Mouse (Mus musculus) splenic B cell, adult 2 months (primary cell): Measurements from ENCODE around the gene H2-M2.
"Not testable (repeated sequence)": the region's sequence is repeated elsewhere in the genome, so short reads cannot be mapped to it uniquely, and the experiment has no call there.

Source experiments
- DNase-seq: peaks from one replicate; pipeline ENCODE4 v3.0.0-alpha.2; 2011; ENCODE audit warnings: low read depth, low spot score
- H3K27me3 ChIP-seq: 2 replicates; pipeline ENCODE4 v1.6.1; 2012; ENCODE audit warnings: mild to moderate bottlenecking, low read length, moderate library complexity, mixed read lengths; ENCODE audit not compliant: control insufficient read depth, poor library complexity, insufficient read depth, severe bottlenecking
- H3K36me3 ChIP-seq: 2 replicates; pipeline ENCODE4 v1.6.1; 2012; ENCODE audit warnings: mild to moderate bottlenecking, low read length, moderate library complexity, mixed read lengths; ENCODE audit not compliant: control insufficient read depth, poor library complexity, insufficient read depth, severe bottlenecking

H2-M2 gene

DNA sequence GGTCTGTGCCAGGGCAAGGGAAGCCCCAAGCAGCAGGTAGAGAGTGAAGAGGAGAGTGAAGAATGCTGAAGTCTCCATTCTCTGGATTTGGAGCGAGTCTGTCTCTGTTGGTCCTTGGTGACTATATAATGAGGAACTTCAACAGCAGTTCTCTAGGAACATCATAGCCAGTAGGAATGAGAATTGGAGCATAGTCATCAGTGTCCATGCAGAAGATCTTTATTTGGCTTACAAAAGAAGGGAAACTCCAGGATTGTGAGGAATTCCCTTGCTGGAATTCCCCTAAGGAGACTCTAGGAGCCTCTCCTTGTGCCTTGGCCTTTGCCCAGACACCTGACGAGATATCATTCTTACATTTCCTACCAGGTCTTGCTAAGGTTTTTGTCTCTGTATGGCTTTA, at the start of gene H2-M2:
H2-M2 (minus strand) TSS at position 101 of the 400 bp plus-strand sequence.
- no peak for DNase-seq
- H3K27me3 ChIP-seq: no peaks in the 10 kb centered on the region
- H3K36me3 ChIP-seq: no peaks in the 10 kb centered on the region

DNA sequence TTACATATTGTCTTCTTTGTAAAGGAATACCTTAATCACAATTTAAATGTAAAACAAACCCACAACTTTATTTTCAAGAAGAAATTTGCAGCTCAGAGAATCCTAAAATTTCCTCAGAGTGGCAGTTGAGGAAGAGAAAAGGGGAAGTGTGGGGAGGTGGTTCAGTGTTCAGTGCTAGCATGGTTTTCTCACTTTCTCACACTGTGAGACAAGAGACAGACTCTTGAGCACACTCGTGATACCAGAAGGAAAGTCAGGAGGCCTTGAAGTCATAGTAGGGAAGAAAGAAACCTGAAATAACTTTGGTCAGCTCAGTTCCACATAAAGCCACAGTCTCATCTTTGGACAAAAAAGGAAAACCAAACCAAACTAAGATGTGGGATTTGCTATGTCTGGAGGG, 42.1 kb upstream of the H2-M2 start:
- not testable (repeated sequence) for H3K27me3 ChIP-seq, DNase-seq, H3K36me3 ChIP-seq

DNA sequence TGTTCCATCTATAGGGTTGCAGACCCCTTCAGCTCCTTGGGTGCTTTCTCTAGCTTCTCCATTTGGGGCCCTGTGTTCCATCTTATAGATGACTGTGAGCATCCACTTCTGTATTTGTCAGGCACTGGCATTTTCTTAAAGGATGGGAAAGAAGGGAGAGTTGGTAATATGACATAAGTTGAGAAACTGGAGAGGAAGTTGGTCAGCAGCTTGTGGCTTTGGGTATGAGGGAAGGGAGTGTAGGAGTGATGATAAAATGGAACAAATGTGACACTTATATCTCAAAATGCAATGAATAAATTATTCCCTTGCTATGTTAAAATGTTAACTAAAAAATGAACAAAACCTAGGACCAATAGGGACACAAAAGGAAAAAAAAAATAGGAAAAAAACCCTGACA, 41.3 kb upstream of the H2-M2 start:
- not testable (repeated sequence) for H3K36me3 ChIP-seq, DNase-seq, H3K27me3 ChIP-seq

DNA sequence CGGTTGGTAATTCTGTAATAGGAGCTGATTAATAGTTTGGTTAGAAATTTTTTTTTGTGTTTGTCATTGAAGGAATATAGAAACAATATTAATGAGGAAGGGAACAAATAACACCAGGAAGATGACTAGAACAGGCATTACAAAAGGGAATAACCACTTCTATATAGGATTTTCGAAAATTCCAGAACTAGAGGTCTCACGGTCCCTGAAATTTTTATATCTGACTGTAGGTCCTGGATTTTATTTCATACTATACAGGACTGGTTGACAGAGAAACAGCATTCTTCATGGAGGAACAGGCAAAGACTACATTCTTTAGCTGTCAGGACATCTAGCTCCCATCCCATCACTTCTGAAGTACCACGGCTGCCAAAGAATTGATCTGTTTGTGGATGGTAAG, 24.4 kb upstream of the H2-M2 start, which contains the start of gene Olfr111:
Olfr111 (plus strand) TSS at position 301 of the 400 bp plus-strand sequence.
- H3K27me3 ChIP-seq: no peaks in the 10 kb centered on the region
- H3K36me3 ChIP-seq: no peaks in the 10 kb centered on the region
- no peak for DNase-seq

DNA sequence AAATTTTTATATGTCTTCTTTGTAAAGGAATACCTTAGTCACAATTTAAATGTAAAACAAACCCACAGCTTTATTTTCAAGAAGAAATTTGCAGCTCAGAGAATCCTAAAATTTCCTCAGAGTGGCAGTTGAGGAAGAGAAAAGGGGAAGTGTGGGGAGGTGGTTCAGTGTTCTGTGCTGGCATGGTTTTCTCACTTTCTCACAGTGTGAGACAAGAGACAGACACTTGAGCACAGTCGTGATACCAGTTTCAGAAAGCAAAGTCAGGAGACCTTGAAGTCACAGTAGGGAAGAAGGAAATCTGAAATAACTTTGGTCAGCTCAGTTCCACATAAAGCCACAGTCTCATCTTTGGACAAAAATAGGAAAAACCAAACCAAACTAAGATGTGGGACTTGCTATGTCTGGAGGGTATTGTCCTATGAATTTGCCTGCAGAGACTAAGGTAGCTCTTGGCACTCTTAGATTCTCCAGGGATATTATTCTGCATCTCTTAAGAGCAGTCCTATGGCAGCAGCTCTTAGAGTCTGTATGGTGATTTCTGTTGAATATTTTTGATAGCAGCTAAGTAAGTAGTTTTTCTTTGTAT, 8.7 kb upstream of the H2-M2 start, which contains the start of gene Olfr110:
Olfr110 (plus strand) TSS at position 539 of the 589 bp plus-strand sequence.
- H3K27me3 ChIP-seq: no peaks in the 10 kb centered on the region
- no peaks in the 10 kb centered on the region for H3K36me3 ChIP-seq
- DNase-seq: no peak

DNA sequence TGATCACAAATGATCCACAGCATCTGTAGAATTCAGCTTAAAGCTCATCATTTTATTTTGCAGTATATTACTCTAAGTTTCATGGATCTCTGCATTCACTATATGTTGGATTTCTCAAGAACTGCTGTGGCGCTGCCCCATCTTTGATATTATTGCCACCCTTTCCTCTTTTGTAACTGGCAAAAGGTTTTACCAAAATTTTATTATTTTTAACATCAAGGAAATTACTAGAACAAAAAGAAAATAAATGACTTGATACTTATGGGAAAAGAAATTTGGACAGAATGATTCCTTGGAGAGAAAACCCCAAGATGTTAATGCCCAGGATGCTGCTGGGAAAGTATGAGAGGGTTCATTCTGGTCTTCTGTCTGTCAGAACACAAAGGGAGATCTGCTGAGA, 24.7 kb downstream of the H2-M2 start, which contains the start of gene Olfr109:
Olfr109 (plus strand) TSS at position 301 of the 400 bp plus-strand sequence.
- Histone ChIP-seq H3K36me3 (no peaks in the 10 kb centered on the region), H3K27me3 (no peaks in the 10 kb centered on the region)
- no peak for DNase-seq

DNA sequence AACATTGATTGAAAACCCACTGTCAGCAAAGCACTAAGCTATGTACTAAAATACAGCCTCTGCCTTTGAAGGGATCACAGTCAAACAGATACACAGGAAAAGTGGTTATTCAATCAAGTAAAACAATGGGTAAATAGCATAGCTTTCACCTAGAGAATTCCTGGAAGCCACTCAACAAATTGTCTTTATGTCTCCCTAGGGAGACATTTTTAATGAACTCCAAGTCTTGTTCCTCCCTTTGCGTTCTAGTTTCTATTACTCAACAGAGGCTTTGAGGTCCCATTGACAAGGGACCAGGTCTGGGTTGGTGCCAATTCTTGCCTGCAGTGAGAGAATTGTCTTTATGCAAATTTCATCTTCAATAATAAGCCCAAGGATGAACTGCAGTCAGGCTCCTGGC, 38.2 kb downstream of the H2-M2 start, which contains the start of gene Olfr108:
Olfr108 (plus strand) TSS at position 301 of the 400 bp plus-strand sequence.
- DNase-seq: no peak
- H3K36me3 ChIP-seq: no peaks in the 10 kb centered on the region
- no peaks in the 10 kb centered on the region for H3K27me3 ChIP-seq
